Mouse (Mus musculus): ENCODE measurements around the gene Fto. TPM values are rescaled to one million over a fixed set of nuclear protein-coding genes. Genes with fewer than 3 reads are reported as not detected.

Fto gene
- polyA plus RNA-seq, 1 experiment from 2014 or later = 113 TPM

DNA sequence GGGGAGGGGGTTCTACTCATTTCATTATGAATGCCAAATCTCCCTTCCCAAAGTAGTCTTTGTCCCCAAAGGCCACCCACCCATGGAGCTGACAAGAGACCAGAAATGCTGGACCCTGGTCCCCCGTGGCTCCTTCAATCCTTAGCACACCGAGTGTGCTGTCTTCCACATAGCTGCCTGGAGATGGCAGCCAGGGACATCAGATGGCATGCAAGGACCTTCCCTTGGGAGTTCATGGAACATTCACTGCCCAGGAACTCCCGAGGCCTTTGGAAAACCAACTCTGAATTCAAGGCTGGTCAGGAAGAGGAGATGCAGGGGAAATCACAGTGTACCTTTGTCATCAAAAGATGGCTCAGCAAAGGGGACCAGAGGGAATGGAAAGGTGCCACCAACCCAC lies 372.1 kb downstream of the Fto start:
- DNase-seq (ENCODE audit: low spot score) (no peak), ATAC-seq (ENCODE audit: insufficient read depth, low FRiP score, low TSS enrichment) (no peak)
- Histone ChIP-seq H3K9me3 (ENCODE audit: control insufficient read depth, low read length) (no peaks in the 10 kb centered on the region), H3K27ac (ENCODE audit: low read depth, low read length) (no peak overlapping the region), H3K27me3 (ENCODE audit: control insufficient read depth, insufficient read depth, low read length) (0 out of 2 replicates have a peak, but pooled peaks cover 3% of the 10 kb centered on the region), H3K4me3 (ENCODE audit: low read depth, low read length) (no peak overlapping the region), H3K36me3 (ENCODE audit: control insufficient read depth, insufficient read depth, low read length) (no peaks in the 10 kb centered on the region), H3K9ac (ENCODE audit: low read length) (no peak overlapping the region), H3K4me2 (ENCODE audit: low read depth) (no peak overlapping the region), H3K4me1 (ENCODE audit: control insufficient read depth, insufficient read depth, low read length) (no peaks in the 10 kb centered on the region)
- 42% methylated on average over 3 of the region's 3 CpGs for WGBS

- DNase-seq (ENCODE audit: low spot score) = peak; percentile 65
- Histone ChIP-seq H3K9me3 (ENCODE audit: control insufficient read depth, low read length) (no peaks in the 10 kb centered on the region), H3K4me2 (ENCODE audit: low read depth) (no peak overlapping the region), H3K9ac (ENCODE audit: low read length) (no peak overlapping the region), H3K4me3 (ENCODE audit: low read depth, low read length) (no peak overlapping the region), H3K27ac (ENCODE audit: low read depth, low read length) (no peak overlapping the region), H3K4me1 (ENCODE audit: control insufficient read depth, insufficient read depth, low read length) (peaks cover 3% of the 10 kb centered on the region), H3K27me3 (ENCODE audit: control insufficient read depth, insufficient read depth, low read length) (no peaks in the 10 kb centered on the region), H3K36me3 (ENCODE audit: control insufficient read depth, insufficient read depth, low read length) (no peaks in the 10 kb centered on the region)
- no peak; the same call in 1 of the 2 replicates for ATAC-seq (ENCODE audit: insufficient read depth, low FRiP score, low TSS enrichment)
- 10% methylated on average over 15 of the region's 15 CpGs for WGBS
Measured at GRCm38 (mm10) chr8:91692056-91692721, 378.9 kb downstream of the Fto start.

GRCm38 (mm10) chr8:91706533-91706932 lies 393.2 kb downstream of the Fto start:
- Histone ChIP-seq H3K27ac (ENCODE audit: low read depth, low read length) (no peak overlapping the region), H3K9me3 (ENCODE audit: control insufficient read depth, low read length) (no peaks in the 10 kb centered on the region), H3K4me1 (ENCODE audit: control insufficient read depth, insufficient read depth, low read length) (peaks cover 2% of the 10 kb centered on the region; the same call in 1 of the 2 replicates), H3K36me3 (ENCODE audit: control insufficient read depth, insufficient read depth, low read length) (no peaks in the 10 kb centered on the region), H3K9ac (ENCODE audit: low read length) (no peak overlapping the region), H3K27me3 (ENCODE audit: control insufficient read depth, insufficient read depth, low read length) (peaks cover 4% of the 10 kb centered on the region; the same call in 1 of the 2 replicates), H3K4me2 (ENCODE audit: low read depth) (no peak overlapping the region), H3K4me3 (ENCODE audit: low read depth, low read length) (no peak overlapping the region)
- WGBS = 79% methylated on average over 5 of the region's 5 CpGs
- ATAC-seq (ENCODE audit: insufficient read depth, low FRiP score, low TSS enrichment) = no peak
- no peak for DNase-seq (ENCODE audit: low spot score)

GRCm38 (mm10) chr8:91708661-91709060 lies 395.3 kb downstream of the Fto start:
- Histone ChIP-seq H3K9ac (ENCODE audit: low read length) (no peak overlapping the region), H3K4me1 (ENCODE audit: control insufficient read depth, insufficient read depth, low read length) (peaks cover 10% of the 10 kb centered on the region), H3K4me3 (ENCODE audit: low read depth, low read length) (no peak overlapping the region), H3K27ac (ENCODE audit: low read depth, low read length) (no peak overlapping the region), H3K4me2 (ENCODE audit: low read depth) (no peak overlapping the region), H3K9me3 (ENCODE audit: control insufficient read depth, low read length) (no peaks in the 10 kb centered on the region), H3K36me3 (ENCODE audit: control insufficient read depth, insufficient read depth, low read length) (no peaks in the 10 kb centered on the region), H3K27me3 (ENCODE audit: control insufficient read depth, insufficient read depth, low read length) (peaks cover 4% of the 10 kb centered on the region; the same call in 1 of the 2 replicates)
- no peak for DNase-seq (ENCODE audit: low spot score)
- no peak for ATAC-seq (ENCODE audit: insufficient read depth, low FRiP score, low TSS enrichment)
- WGBS = 44% methylated on average over 7 of the region's 7 CpGs

DNA sequence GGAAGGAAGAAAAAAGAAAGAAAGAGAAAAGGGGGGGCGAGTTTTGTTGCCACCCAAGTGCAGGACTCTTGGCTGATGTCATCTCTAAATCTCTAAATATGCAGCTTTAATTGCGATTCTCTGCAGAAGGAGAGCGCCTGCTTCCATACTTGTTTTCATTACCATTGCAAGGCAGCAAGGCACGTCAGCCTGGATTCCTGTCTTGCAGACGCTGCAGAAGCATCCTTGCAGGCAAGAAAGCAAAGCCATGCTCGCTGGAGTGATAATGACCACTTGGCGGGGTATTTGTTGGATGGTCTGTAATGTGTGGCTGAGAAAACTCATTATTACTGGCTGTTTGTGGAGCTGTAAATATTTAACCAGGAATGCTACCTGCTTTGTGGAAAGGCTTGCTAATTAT lies 396.4 kb downstream of the Fto start:
- peaks cover 4% of the 10 kb centered on the region; the same call in 1 of the 2 replicates for H3K27me3 ChIP-seq (ENCODE audit: control insufficient read depth, insufficient read depth, low read length)
- no peak overlapping the region for H3K4me3 ChIP-seq (ENCODE audit: low read depth, low read length)
- H3K4me2 ChIP-seq (ENCODE audit: low read depth) = no peak overlapping the region
- H3K4me1 ChIP-seq (ENCODE audit: control insufficient read depth, insufficient read depth, low read length) = peaks cover 12% of the 10 kb centered on the region
- H3K9me3 ChIP-seq (ENCODE audit: control insufficient read depth, low read length) = no peaks in the 10 kb centered on the region
- DNase-seq (ENCODE audit: low spot score) (no peak), ATAC-seq (ENCODE audit: insufficient read depth, low FRiP score, low TSS enrichment) (no peak)
- H3K27ac ChIP-seq (ENCODE audit: low read depth, low read length) = no peak overlapping the region
- no peaks in the 10 kb centered on the region for H3K36me3 ChIP-seq (ENCODE audit: control insufficient read depth, insufficient read depth, low read length)
- 33% methylated on average over 7 of the region's 7 CpGs for WGBS
- no peak overlapping the region for H3K9ac ChIP-seq (ENCODE audit: low read length)

- Histone ChIP-seq H3K4me1 (ENCODE audit: control insufficient read depth, insufficient read depth, low read length) (peaks cover 17% of the 10 kb centered on the region), H3K27me3 (ENCODE audit: control insufficient read depth, insufficient read depth, low read length) (peaks cover 4% of the 10 kb centered on the region; the same call in 1 of the 2 replicates), H3K4me2 (ENCODE audit: low read depth) (no peak overlapping the region), H3K4me3 (ENCODE audit: low read depth, low read length) (no peak overlapping the region), H3K9me3 (ENCODE audit: control insufficient read depth, low read length) (no peaks in the 10 kb centered on the region), H3K27ac (ENCODE audit: low read depth, low read length) (no peak overlapping the region), H3K36me3 (ENCODE audit: control insufficient read depth, insufficient read depth, low read length) (no peaks in the 10 kb centered on the region), H3K9ac (ENCODE audit: low read length) (no peak overlapping the region)
- DNase-seq (ENCODE audit: low spot score) = no peak
- no peak for ATAC-seq (ENCODE audit: insufficient read depth, low FRiP score, low TSS enrichment)
- 57% methylated on average over 6 of the region's 6 CpGs for WGBS
Measured at GRCm38 (mm10) chr8:91711202-91711601, 397.9 kb downstream of the Fto start.

GRCm38 (mm10) chr8:91711981-91712598 lies 398.8 kb downstream of the Fto start:
- Histone ChIP-seq H3K4me2 (ENCODE audit: low read depth) (peak overlapping the region; percentile 37; the same call in 1 of the 2 replicates), H3K27me3 (ENCODE audit: control insufficient read depth, insufficient read depth, low read length) (peaks cover 4% of the 10 kb centered on the region; the same call in 1 of the 2 replicates), H3K4me3 (ENCODE audit: low read depth, low read length) (no peak overlapping the region), H3K27ac (ENCODE audit: low read depth, low read length) (no peak overlapping the region), H3K36me3 (ENCODE audit: control insufficient read depth, insufficient read depth, low read length) (no peaks in the 10 kb centered on the region), H3K9ac (ENCODE audit: low read length) (no peak overlapping the region; the same call in 1 of the 2 replicates), H3K4me1 (ENCODE audit: control insufficient read depth, insufficient read depth, low read length) (peaks cover 17% of the 10 kb centered on the region), H3K9me3 (ENCODE audit: control insufficient read depth, low read length) (no peaks in the 10 kb centered on the region)
- 27% methylated on average over 6 of the region's 6 CpGs for WGBS
- ATAC-seq (ENCODE audit: insufficient read depth, low FRiP score, low TSS enrichment) = no peak
- no peak for DNase-seq (ENCODE audit: low spot score)

DNA sequence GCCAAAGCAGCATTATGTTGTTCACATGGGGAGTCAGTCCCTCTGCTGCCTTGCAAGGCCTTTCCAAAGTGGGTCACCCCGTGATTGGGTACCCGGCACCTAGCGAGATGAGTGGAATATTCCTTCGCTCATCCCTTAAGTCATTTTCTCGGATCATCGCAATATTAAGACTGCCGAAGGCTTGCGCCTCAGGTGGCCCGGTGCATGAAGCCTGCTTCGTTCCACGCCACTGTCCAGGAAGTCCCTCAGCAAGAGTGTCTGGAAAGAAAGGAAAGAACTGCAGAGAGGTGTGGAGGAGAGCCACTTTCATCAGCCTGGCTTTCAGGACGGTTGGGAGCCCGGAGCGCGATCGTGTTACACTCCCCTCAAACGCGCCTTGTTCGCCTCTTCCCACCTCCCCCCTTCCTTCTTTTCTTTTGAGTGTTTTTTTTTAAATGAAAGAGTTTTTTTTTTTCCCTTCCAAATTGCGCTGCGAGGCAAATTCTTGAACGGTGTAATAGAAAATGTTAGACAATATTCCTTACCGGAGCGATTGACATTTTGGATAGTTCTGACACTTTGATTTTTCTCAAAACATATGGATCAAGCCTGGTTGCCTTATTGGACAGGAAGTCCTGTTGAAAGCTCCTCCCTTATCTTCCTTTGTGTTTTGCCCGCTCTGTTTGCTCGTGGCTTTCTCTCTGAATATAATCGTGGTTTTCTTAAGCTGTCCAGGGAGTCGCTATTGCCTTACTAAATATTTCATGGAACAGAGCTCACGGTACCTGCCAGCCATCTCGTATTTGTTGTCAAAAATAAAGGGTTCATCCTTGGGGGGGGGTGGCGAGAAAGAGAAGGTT lies 399.6 kb downstream of the Fto start:
- H3K4me3 ChIP-seq (ENCODE audit: low read depth, low read length) = peak overlapping the region; percentile 10; the same call in 1 of the 2 replicates
- peak overlapping the region; percentile 37 for H3K4me2 ChIP-seq (ENCODE audit: low read depth)
- ATAC-seq (ENCODE audit: insufficient read depth, low FRiP score, low TSS enrichment) = no peak
- H3K4me1 ChIP-seq (ENCODE audit: control insufficient read depth, insufficient read depth, low read length) = peaks cover 17% of the 10 kb centered on the region
- DNase-seq (ENCODE audit: low spot score) = peak; percentile 63
- no peaks in the 10 kb centered on the region for H3K9me3 ChIP-seq (ENCODE audit: control insufficient read depth, low read length)
- H3K27ac ChIP-seq (ENCODE audit: low read depth, low read length) = no peak overlapping the region
- H3K36me3 ChIP-seq (ENCODE audit: control insufficient read depth, insufficient read depth, low read length) = no peaks in the 10 kb centered on the region
- H3K9ac ChIP-seq (ENCODE audit: low read length) = peak overlapping the region; percentile 54
- peaks cover 4% of the 10 kb centered on the region; the same call in 1 of the 2 replicates for H3K27me3 ChIP-seq (ENCODE audit: control insufficient read depth, insufficient read depth, low read length)
- 5% methylated on average over 31 of the region's 31 CpGs for WGBS

All from neural tube, embryonic 11.5 days (tissue).